Mouse (Mus musculus): Measurements from ENCODE around the gene Nle1.

Nle1 gene

GRCm38 (mm10) chr11:82870173-82871030, 37.8 kb downstream of the Nle1 start:
- in situ Hi-C loops (cut with MboI), result loop anchor here (10.0 kb wide), 1 partner anchor 106 kb away; the partner anchor contains the start of genes Cct6b and Zfp830

- in situ Hi-C loops (cut with MboI), result loop anchor here (10.0 kb wide), 1 partner anchor 105 kb away; the partner anchor contains the start of genes Cct6b and Zfp830
These were observed 38.6 kb downstream of the Nle1 start for GRCm38 (mm10) chr11:82869506-82870172.

GRCm38 (mm10) chr11:82867956-82868355, 40.3 kb downstream of the Nle1 start:
- in situ Hi-C loops (cut with MboI), result no loop called here

- in situ Hi-C loops (cut with MboI), result no loop called here
These were observed 41.2 kb downstream of the Nle1 start for GRCm38 (mm10) chr11:82866850-82867564.

GRCm38 (mm10) chr11:82865957-82866356, 42.3 kb downstream of the Nle1 start:
- in situ Hi-C loops (cut with MboI), result no loop called here

- in situ Hi-C loops (cut with MboI), result no loop called here
These were observed 44.7 kb downstream of the Nle1 start for GRCm38 (mm10) chr11:82863488-82863931.

GRCm38 (mm10) chr11:82863059-82863458, 45.2 kb downstream of the Nle1 start:
- in situ Hi-C loops (cut with MboI), result no loop called here

GRCm38 (mm10) chr11:82862638-82863037, 45.6 kb downstream of the Nle1 start:
- in situ Hi-C loops (cut with MboI), result no loop called here

- in situ Hi-C loops (cut with MboI), result no loop called here
These were observed 46.7 kb downstream of the Nle1 start for GRCm38 (mm10) chr11:82861558-82861957.

GRCm38 (mm10) chr11:82860759-82861158, 47.5 kb downstream of the Nle1 start:
- in situ Hi-C loops (cut with MboI), result no loop called here

- in situ Hi-C loops (cut with MboI), result no loop called here
These were observed 50.8 kb downstream of the Nle1 start for GRCm38 (mm10) chr11:82857307-82857848.

GRCm38 (mm10) chr11:82856032-82856431, 52.2 kb downstream of the Nle1 start:
- in situ Hi-C loops (cut with MboI), result no loop called here

GRCm38 (mm10) chr11:82855327-82855973, 52.8 kb downstream of the Nle1 start:
- in situ Hi-C loops (cut with MboI), result no loop called here

- in situ Hi-C loops (cut with MboI), result no loop called here
These were observed 54.1 kb downstream of the Nle1 start for GRCm38 (mm10) chr11:82854111-82854510.

GRCm38 (mm10) chr11:82852958-82853357, 55.3 kb downstream of the Nle1 start:
- in situ Hi-C loops (cut with MboI), result no loop called here

- in situ Hi-C loops (cut with MboI), result no loop called here
These were observed 55.7 kb downstream of the Nle1 start for GRCm38 (mm10) chr11:82852540-82852939.

- in situ Hi-C loops (cut with MboI), result no loop called here
These were observed 56.1 kb downstream of the Nle1 start for GRCm38 (mm10) chr11:82852115-82852514.

Measured in mature B cell (primary cell).